Mouse (Mus musculus) bone marrow, adult 2 months (tissue): Measurements from ENCODE around the gene Nudt16. TPM values are rescaled to one million over a fixed set of nuclear protein-coding genes. Genes with fewer than 3 reads are reported as not detected.

ENCODE experiments used
- H3K27ac ChIP-seq: fragments of 200-500 bp; 2 replicates; pipeline ENCODE4 v1.5.1; 2012; ENCODE audit warnings: low read depth, mild to moderate bottlenecking, control low read depth, inconsistent platforms, low read length; ENCODE audit not compliant: control insufficient read depth, poor library complexity, insufficient read depth
- H3K4me1 ChIP-seq: fragments of 200-500 bp; 2 replicates; pipeline ENCODE4 v1.6.1; 2011; ENCODE audit warnings: low read length; ENCODE audit not compliant: control insufficient read depth, insufficient read depth
- H3K4me3 ChIP-seq: fragments of 200-500 bp; replicated peaks from 2 replicates; pipeline ENCODE3; 2011; ENCODE audit warnings: mild to moderate bottlenecking, low read depth, low read length, control low read depth; ENCODE audit not compliant: control insufficient read depth
- CTCF ChIP-seq: fragments of 200-500 bp; IDR thresholded peaks from 2 replicates; pipeline ENCODE4 v1.5.1; 2011; ENCODE audit warnings: low read length, control low read depth; ENCODE audit not compliant: control insufficient read depth, insufficient read depth
- POLR2A ChIP-seq: fragments of 200-500 bp; IDR thresholded peaks from 2 replicates; pipeline ENCODE4 v1.6.1; 2011; ENCODE audit warnings: low read depth, mild to moderate bottlenecking, control low read depth, low read length, borderline replicate concordance; ENCODE audit not compliant: control insufficient read depth
- WGBS: fragments of 180-500 bp; shearing (Covaris S2); methylation state at CpG from one replicate; pipeline ENCODE4 v1.1.7; 2018; 5-methylcytosine and 5-hydroxymethylcytosine counted together
- polyA plus RNA-seq: library from polyadenylated mRNA; stranded (reverse); fragments of >200 nt; gene quantifications from 2 replicates; pipeline ENCODE4 v1.2.4, GENCODE M21; 2011; ENCODE audit warnings: low replicate concordance; ENCODE audit not compliant: missing spikeins, insufficient read depth, insufficient read length

Gene Nudt16
- polyA plus RNA-seq, 1 experiment = 4.5 TPM

GRCm38 (mm10) chr9:105101911-105102310 is 29.7 kb downstream of the Nudt16 start:
- no peak overlapping the region for H3K4me3 ChIP-seq
- TF ChIP-seq POLR2A (no peak), CTCF (no peak)
- no peaks in the 10 kb centered on the region for H3K4me1 ChIP-seq
- H3K27ac ChIP-seq = no peak overlapping the region
- 48% methylated on average over 1 of the region's 1 CpGs for WGBS

- no peak overlapping the region for H3K4me3 ChIP-seq
- no peak overlapping the region for H3K27ac ChIP-seq
- H3K4me1 ChIP-seq = no peaks in the 10 kb centered on the region
- 25% methylated on average over 15 of the region's 15 CpGs for WGBS
- TF ChIP-seq POLR2A (no peak), CTCF (no peak)
Measured at GRCm38 (mm10) chr9:105100807-105101570, 30.6 kb downstream of the Nudt16 start.

- Histone ChIP-seq H3K4me1 (no peaks in the 10 kb centered on the region), H3K27ac (no peak overlapping the region), H3K4me3 (no peak overlapping the region)
- TF ChIP-seq CTCF (no peak), POLR2A (no peak)
- WGBS = 83% methylated on average over 3 of the region's 3 CpGs
Measured at GRCm38 (mm10) chr9:105080246-105080645, 51.4 kb downstream of the Nudt16 start.

Other genes with a start within 250 kb of the Nudt16 start
- gene Mrpl3, start 78.6 kb downstream of the Nudt16 start, polyA plus RNA-seq = 10.4 and 14.7 TPM in 2 replicates
- gene 1700080E11Rik, start 13.3 kb upstream of the Nudt16 start, polyA plus RNA-seq = not detected in 2 replicates